Mouse (Mus musculus): ENCODE results near the gene Clip3.

DNA sequence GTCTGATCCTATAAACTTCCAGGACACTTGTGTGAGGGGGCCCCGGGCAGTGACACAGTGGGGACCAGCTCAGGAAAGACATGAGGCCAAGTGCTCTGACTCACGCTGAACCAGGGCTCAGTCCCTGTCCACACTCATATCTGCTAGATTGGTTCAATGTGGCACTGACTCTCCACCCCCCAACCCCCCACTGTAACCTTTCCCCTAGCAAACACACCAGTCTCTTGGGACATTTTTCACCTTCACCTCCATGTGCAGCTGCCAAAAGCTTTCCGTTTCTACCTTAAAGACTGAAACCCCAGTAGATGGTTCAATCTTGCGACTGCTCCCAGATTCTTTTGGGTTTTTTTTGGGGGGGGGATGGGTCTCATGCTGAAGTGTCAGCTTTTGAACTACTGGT lies 62.5 kb downstream of the Clip3 start:
- TF ChIP-seq POLR2A (IDR thresholded peaks at IDR 0.05; ENCODE audit: borderline replicate concordance, extremely low read depth, insufficient read depth, insufficient read length, poor library complexity, severe bottlenecking) (no peak), CTCF (IDR thresholded peaks at IDR 0.05; ENCODE audit: borderline replicate concordance, extremely low read depth, insufficient read depth, insufficient read length) (no peak)
